Mouse (Mus musculus) fat pad, adult 2 months (tissue): ENCODE measurements around the gene Cfd.

Experiments
- DNase-seq: peaks from one replicate; pipeline ENCODE4 v3.0.0-alpha.2; 2011; ENCODE audit warnings: low read depth, low spot score; ENCODE audit errors: extremely low read depth

Cfd gene

DNA sequence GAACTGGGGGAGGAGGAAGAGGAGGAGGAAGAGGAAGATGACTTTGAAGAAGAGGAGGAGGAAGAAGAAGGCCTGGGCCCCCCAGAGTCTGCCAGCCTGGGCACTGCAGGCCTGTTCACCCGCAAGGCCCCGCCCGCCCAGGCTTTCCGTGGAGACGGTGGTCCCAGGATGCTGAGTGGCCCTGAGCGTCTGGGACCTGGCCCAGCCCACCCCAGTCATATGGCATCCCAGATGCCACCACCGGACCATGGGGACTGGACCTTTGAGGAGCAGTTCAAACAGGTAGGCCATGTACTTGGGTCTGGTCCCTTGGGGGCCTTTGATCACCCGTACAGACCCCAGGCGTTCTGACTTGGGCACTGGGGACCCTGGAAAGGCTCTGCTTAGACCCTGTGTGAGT lies 41.1 kb downstream of the Cfd start:
- DNase-seq: no peak

DNA sequence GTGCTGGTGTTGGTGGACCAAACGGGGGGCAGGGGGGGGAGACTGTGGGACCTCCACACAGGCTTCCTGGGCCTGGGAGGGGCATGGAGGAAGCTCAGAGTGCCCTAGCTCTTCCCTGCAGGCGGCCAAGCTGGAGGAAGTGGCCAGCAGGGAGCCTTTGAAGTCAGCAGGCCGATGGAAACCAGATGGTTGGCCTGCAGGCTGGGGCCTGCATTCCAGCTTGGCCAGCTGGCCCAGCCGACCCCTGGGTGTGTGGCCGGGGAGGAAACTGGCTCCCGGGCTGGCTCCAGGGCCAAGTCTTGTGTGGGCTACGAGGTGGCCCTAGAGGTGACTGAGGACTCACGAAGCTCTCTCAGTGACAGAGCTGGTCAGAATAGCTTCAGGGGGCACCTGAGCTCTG lies 42.1 kb downstream of the Cfd start:
- DNase-seq: no peak

DNA sequence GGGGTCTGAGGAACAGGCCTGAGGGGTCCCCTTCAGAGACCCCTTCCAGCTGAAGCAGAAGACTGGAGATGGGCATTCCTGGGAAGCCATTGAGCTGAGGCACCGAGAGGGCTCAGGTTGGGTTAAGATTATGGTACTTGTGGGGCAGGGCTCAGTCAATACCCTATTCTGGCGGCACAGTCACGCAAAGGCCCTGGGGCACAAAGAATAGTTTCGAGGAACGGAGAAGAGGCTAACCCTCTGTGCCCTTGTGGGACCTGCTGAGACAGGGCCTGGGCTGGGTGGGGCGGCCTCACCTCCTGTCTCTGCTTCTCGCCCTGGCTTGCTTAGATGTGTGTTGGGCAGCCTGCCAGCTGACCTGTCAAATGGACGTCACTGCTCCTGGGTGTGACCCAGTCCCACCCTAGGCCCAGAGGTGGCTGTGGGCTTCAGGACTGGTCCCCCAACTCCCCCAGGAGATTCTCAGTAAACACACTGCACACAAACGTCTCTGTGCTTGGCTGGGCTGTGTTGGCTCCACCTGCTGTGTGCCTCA lies 42.6 kb downstream of the Cfd start:
- no peak for DNase-seq

DNA sequence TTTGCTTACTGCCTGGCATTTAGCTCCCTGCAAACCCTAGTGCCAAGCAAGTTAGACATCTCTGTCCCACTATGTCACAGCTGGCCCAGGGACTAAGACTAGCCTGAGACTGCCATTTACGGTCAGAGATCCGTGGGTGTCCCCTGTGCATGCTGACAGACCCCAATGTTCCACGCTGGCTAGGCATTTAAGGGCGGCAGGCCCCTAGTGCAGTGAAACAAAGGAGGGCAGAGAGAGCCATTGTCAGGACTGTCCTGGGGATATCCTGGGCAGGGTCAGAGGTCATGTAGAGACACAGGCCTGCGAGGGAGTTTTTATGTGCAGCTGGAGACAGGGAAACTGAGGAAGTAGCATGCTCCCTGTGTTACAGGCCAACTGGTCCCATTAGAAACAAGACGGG lies 43.2 kb downstream of the Cfd start:
- DNase-seq: no peak

DNA sequence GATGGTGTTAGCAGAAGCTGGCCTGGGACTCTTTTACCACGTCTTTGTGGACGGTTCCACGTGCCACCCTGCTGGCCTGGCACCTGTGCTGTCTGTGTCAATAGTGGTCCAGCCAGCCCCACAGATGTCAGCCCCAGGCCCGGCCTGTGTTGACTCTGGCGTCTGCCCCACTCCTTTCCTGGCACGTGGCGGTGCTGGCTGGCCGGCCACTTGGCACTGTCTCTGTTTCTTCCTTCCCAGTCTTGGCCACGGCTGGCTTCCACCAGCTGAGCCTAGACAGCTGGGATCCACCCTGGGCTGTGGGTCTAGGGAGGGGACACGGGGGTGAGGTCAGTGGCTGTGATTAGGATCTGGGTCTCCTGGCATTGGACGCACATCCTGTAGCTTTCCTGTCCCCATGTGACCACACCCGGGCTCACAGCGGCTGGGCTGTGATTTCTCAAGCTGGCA lies 43.6 kb downstream of the Cfd start:
- peak; percentile 46 for DNase-seq

DNA sequence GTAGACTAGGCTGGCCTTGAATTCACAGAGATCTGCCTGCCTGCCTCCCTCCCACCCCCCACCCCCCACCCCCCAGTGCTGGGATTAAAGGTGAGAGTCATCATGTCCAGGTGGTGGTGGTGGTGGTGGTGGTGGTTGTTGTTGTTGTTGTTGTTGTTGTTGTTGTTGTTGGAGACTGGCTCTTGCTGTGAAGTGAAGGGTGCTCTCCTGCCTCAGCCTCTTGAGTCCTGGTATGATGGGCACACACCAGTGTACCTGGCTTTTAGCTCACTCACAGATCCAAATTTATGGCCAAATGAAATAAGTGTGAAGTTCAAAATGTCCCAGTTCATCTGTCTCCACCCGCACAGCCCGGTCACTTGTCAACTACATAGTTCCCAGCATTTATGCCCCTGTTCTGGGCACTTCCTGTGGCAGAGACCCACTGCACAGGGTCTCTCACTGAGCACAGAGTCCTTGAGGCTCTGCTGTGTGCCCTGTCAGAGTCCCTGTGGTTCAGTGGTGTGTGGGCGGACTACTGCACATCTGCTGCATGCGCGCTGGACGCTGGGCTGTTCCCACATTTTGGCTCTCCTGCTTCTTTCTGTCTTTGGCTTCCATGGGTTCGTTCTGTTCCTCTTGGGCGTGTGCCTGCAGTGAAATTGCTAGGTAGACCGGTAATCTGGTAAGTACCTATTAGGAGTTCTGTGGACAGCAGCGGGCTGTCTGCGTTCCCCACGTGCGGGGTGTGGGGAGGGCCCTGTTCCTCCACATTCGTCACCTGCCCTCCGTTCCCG lies 44.3 kb downstream of the Cfd start:
- no peak for DNase-seq

DNA sequence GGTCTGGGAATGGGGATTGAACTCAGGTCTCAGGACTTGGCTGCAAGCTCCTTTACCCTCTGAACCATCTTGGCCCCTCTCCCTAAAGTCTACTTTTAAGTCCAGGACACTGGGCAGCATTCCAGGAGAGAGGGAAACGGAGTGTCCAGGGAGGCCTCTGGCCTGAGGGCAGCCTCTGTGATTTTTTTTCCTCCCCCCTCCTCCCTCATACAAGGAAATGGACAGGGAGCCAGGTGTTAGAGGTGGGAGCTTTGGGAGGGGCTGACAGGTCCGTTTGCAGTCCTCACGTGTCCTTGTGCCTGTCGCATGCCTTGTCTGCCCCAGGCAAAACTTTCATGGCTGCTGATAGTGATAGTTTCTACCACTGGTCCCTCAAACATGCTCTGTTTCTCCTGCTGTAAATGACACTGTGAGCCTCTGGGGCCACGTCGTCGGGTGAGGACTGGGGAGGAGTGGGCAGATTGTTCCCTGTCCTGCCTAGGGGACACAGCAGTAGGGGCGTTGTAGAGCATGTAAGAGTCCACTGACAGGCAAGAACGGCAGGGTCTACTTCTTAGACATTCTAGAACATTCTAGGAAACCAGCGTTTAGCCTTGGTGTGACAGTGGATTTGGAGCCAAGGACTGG lies 45.7 kb downstream of the Cfd start:
- no peak for DNase-seq

DNA sequence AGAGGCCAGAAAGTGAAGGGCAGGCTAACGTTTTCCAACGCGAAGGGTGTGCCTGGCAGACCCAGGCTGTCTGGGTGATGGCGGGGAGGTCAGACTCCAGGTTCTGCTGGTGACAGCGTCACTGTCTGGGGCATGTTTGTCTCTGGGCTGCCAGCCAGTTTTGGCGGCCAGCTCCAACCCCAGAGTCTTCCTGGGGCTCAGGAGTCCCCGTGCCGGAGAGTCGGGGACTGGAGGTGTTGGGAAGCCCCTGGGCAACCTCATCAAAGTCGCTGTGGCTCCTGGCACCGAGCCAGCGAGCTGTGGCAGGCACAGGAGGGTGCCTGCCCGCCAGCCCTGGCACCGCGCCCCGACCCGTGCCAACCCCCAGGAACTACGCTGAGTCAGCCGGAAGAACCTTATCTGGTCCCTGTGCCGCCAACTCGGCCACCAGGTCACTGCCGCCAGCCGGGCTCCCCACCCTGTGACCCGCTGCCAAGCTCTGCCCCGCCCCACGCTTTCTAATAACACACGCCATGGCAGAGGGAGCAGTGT lies 46.3 kb downstream of the Cfd start:
- no peak for DNase-seq

DNA sequence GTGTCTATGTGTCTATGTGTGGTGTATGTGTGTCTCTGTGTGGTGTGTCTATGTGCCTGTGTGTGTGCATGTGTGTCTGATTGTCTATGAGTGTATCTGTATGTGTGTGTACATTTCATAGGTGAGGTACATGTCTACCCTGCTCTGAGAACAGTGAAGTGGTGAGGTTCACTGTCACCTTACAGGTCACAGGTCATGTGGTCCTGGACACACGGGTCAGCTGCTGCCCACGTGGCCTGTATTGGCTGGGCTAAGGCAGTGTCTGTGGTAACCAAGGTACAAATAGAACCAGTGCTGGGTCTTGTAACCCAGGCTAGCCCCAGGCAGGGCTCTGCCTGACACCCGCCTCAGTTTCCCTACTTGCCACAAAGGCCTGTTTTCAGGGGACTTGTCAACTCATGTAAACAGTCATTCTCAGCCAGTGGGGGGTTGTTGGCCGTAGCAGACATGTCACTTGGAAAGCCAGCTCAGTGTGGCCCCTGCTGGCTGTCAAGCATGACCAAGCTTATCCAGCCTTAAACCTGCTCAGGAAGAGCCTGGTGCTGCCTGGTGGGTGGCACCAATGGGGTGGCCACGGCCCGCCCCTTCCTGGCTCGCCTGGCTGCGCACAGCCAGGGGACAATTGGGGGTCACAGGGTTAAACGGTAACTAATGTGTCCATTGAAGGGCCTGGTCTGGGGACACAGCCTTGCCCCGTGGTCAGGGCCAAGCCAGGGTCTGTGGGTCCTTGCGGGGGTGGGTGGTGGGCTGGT lies 47.3 kb downstream of the Cfd start:
- DNase-seq: no peak

DNA sequence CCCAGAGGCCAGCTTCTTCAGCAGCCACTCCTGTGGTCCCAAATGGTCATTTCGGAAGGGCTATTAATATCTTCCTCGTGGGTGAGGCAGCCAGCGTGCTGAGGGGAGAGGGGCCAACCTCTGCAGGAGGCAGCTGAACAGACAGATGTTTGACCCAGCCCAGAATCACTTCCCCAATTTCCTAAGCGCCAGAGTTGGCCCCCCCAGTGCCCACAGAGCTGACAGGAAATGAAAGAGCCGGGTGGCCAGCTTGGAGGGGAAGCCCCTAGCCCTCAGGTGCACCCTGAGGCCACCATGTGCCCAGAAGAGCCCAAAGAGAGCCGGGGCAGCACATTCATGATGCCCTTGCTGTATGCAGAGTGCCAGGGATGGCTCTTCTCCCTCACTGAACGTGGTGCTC lies 50.1 kb downstream of the Cfd start:
- no peak for DNase-seq
